Mouse (Mus musculus): ENCODE measurements at regions not wholly inside any gene's neighbourhood (a gene's known extent, or its start where the extent isn't known, plus 50 kb on each side); places are given as distances from the start of the nearest gene placed in this dataset.

DNA sequence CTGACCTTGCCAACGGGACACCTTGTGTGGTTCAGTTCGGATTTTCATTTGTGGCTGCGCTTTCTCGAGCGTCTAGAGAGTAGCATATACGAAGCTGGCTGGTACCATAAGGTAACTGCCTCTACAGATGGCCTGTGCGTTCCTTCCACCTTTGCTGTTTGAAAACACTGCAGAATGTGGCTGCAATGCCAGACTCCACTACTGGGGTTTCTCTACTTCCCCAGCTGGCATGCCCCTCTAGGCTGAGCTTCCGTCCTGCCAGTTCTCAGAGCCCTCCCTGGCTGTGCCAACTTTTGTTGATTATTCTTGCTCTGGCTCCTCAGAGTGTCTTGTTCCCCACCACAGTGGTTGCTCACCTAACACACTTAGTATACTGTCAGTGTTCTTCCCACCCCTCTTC lies 120.7 kb downstream of the Tle3 start:
- no peak for DNase-seq (ENCODE audit: low spot score)

DNA sequence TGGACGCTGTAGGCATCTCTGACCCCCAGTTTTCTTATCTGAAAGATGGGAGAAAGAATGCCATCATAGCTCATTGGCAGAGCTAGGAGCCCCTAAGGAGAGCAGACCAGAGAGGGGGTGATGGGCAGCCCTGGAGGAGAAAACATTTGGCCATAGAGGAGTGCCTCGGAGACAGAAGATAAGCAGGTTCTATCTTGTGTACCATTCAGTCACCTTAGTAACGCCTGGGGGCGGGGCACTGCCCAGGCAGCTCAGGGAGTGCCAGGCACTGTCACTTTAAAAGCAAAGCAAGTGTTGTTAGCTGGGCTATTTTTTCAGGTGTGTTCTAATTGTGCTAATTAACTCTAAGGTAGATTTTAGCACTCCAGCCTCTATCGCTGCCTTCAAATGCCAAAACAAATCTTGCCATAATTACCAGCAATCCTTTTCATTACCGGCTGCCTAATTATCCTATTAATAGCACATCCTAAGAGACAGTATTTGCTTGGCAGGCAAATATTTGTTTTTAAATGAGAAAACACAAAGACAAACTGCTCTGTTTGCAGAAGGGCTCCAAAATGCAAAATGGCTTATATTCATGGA lies 119.1 kb downstream of the Tle3 start:
- no peak for DNase-seq (ENCODE audit: low spot score)

DNA sequence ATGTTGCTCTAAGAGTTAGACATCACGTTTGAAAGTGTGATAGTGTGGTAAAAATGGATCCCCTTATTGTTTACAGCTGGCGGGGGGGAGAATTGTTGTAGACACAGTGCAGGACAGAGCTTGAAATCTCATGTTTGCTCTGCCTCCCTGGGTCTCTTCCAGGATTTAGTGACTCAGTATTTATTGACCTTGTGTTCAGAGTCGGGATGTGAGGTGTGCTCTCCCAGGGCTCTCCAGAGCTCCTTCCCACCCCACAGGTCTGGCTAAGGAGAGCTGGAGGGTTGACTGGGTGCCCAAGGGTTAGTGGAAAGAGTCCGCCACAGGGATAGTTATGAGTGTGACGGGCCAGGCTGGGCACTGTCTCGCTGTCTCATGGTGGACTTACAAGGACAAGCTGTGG lies 117.8 kb downstream of the Tle3 start:
- DNase-seq (ENCODE audit: low spot score), result no peak

DNA sequence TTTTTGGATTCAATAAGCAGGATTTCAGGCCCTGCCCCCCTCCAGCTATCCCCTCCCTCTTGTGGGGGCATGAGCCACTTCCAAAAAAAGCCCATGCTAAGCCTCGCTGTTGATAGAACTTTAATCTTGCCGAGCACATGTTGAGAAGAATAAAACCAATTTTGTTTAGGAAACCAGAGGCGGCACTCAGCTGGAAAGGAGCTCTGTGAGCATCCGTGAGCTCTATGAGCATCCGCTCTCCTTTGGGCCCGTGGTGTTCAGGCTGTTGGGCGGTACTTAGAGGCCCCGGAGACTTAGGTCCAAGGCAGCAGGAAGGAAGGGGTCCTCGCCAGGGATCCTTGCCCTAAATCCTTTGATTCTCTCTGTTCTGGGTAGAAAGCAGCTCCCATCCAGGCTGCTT lies 117.0 kb downstream of the Tle3 start:
- no peak for DNase-seq (ENCODE audit: low spot score)

DNA sequence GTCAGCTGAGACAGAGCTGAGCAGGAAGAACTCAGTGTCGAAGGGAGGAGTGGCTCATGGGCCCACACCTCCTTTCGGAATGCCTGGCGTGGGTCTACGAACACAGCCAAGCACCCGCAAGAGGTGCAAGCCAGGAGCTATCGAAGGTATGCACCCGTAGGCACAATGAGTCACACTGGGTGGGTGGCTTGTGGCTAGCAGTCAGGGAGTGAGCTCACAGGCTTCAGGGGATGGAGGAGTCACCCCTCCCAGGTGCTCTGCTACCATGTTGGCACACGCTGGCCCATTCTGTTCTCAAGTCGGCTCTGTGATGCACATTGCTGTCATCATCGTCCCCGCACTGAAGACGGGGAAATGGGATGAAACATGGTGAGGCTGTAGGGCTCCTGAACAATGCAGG lies 115.7 kb downstream of the Tle3 start:
- no peak for DNase-seq (ENCODE audit: low spot score)

DNA sequence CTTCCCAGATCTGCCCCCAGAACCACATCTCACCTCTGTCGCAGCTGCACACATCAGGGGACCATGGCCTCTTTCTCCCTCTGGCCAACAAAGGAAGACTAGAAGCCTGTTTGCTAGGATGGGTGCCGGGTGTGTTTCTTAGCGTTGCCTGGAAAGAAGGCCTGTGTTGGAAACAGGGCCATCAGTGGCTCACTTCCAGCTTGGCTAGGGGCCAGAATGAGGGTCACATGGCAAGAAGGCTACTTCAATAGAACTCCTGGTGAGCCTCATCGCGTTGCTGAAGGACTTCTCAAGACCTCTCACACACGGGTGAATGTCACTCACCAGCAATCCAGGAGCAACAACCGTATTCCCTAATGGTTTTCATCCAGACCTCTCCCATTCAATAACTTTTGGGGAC lies 115.0 kb downstream of the Tle3 start:
- DNase-seq (ENCODE audit: low spot score), result no peak

DNA sequence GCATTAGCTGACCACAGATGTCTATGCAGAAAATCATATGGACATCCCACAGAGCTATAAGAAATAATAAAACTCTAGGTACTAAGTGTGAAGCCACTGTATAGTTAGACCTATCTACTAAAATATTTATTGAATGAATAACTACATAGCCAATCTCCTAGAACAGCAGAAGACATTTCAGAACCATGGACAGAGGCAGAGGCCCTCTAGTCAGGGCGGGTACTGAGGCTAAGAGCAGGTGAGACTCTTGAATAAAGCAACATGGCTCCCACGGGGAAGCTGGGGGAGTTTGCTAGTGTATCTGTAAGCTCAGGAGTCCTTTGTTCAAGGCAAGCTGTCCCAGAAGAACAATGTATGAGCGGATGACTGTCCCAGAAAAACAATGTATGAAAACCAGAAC lies 112.2 kb downstream of the Tle3 start:
- no peak for DNase-seq (ENCODE audit: low spot score)

DNA sequence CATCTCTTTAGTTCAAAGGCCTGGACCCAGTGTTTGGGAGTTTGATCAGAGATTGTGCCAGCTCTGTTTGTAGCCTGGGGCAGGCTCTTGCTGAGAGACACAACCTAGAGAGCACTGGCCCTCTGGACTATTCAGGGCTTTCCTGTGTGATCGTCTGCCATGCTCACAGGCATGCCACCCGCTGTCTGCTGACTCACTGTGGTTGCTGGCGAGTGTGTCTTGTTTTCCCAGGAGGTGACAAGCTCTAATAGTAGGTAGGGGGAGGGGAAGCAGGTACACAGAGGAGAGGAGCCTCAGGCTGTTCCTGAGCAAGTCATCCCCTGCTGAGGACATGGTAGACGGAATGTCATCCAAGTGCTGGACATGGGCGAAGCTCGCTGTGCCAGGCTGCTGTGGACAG lies 107.5 kb downstream of the Tle3 start:
- DNase-seq (ENCODE audit: low spot score), result no peak

DNA sequence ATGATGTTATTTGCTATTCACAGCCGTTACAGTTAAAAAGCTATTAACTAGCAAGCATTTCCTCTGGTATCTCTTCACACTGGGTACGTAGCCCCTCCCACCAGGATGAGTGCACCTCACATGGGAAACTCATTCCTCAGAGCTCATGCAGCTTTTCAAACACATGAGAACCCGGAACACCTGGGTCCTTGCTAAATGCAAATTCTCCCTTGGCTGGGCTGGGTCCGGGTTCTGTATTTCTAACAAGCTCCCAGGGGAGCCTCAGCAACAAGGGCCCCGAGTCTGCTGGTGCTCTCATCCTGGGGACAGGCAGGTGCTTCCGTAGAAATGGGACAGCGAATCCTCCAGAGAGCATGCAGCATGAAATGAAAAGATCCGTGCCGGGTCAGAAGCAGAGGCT lies 106.7 kb downstream of the Tle3 start:
- DNase-seq (ENCODE audit: low spot score), result no peak

DNA sequence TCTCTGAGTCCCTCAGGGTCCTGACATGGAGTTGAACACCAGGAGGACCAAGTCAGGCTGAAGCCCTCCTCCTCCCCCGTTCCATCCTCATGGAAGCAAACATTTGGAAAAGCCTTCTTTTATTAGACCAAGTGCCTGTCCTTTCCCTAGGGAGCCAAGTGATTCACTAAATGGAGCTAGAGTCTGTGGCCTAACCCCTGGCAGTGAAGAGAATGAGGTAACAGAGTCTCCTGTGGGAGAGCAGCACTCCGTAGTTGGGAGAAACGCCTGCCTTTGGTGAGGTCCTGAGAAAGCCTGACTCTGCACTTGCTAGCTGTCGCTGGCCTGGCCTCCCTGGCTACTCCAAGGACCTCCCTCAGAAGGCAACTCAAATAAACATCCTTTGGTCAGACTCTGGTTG lies 104.2 kb downstream of the Tle3 start:
- DNase-seq (ENCODE audit: low spot score), result no peak

DNA sequence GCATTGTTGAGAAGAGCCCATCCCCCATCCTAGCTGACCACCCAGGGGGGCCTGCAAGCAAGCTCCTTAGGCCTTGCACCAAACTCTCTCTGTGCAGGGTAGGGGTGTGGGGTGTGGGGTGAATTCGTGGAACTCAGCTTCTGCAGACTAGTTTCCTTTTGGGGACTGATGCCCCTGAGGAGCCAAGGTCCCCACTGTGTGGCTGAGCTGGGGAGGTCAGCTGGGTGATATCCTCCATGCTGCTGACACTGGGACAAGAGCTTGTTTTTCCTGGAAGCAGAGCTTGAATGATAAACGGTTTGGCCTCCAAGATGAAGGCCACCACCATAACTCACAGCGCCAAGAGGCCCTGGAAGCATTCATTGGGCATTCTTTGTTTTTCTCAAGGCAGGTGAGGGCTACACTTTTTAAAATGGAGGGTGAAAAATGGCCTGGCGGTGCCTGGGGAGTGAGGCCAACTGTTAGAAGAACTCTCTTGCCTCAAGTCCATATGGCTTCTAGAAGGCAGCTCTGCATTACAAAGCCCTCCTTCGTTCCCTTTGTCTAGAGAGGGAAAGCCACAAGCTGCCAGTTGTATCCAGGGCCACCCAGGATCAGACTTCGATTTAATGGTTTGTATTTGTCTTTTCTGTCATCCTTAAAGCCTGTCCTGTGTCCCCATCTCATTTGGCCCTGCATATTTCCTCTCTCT lies 98.8 kb downstream of the Tle3 start:
- DNase-seq (ENCODE audit: low spot score), result no peak

DNA sequence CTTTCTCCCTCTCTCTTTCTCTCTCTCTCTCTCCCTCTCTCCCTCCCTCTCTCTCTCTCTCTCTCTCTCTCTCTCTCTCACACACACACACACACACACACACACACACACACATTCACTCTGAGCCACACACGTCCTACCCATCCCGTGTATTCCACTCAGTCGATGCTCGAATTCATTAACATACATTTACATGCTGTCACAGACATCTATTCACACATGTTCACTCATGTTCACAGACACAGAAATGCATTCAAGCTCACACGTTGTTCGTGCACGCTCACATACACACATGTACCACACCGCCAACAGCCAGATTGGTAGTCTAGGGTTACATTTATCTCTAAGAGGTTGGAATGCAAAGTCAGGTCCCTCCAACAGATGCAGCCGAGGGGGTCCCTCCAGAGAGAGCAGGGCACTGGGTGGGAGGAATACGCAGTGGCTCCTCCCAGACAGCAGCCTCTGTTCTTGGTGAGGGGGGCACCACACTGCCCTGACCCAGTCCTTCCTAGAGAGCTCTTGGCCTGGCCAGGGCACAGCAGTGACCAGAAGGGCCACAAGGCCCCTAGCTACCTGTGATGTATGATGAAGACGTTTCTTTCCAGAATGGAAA lies 96.8 kb downstream of the Tle3 start:
- DNase-seq (ENCODE audit: low spot score), result no peak

DNA sequence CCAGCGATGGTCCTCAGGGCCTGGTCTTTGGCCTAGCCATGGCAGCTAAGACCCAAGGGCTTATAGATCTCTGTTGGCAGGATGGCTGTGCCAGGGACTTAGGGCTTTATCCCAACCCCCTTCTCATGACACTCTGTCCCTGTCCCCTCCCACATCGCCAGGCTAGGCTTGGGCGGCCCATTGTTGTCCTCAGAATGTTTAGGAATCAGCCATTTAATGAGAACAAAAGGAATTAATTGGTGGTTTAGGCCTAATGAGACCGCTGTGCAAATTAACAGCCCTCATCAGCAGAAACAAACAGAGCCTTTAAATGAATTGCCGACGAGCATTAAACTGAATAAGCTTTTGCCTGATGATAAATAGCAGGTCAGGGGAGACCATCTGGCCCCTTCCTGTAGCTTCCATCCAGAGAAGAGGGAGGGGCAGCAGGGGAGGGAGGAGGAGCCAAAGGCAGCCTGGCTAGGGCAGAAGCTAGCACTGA lies 96.2 kb downstream of the Tle3 start:
- no peak for DNase-seq (ENCODE audit: low spot score)

Measured in layer of hippocampus, adult 9-10 months (tissue).